13 mouse cellular contexts compared by ENCODE assay signal in genomic region chr2:165456710-165457109, GRCm38 (mm10). TPM values are rescaled to one million over a fixed set of nuclear protein-coding genes. Genes with fewer than 3 reads are reported as not detected.
DNase-seq lines count a peak whose midpoint lies in the region; ATAC-seq and TF ChIP-seq lines count a peak whose summit lies in the region.
"Had no signal": no experiment of that assay in that cellular context is flagged by ENCODE, and none has a peak within 500 bp of the region (broad histone marks: within the 10 kb centered on the region; RNA-seq: fewer than 3 reads in every experiment).

No protein-coding gene starts in this region.

- no peaks in the 10 kb centered on the region for H3K27me3 ChIP-seq in limb, embryonic 11.5 days (ENCODE audit: control insufficient read depth, insufficient read depth, low read length)
- H3K27me3 ChIP-seq in limb, embryonic 10.5 days (ENCODE audit: low read depth, poor library complexity, severe bottlenecking), result no peaks in the 10 kb centered on the region
- H3K27me3 ChIP-seq: hindbrain, embryonic 15.5 days; lung, embryonic 15.5 days had no signal

- H3K9me3 ChIP-seq in limb, embryonic 11.5 days (ENCODE audit: control insufficient read depth, low read length), result no peaks in the 10 kb centered on the region
- H3K9me3 ChIP-seq in limb, embryonic 10.5 days (replicated peaks), result no peaks in the 10 kb centered on the region
- no peaks in the 10 kb centered on the region for H3K9me3 ChIP-seq in ES-E14 (ENCODE audit: control insufficient read depth, insufficient read depth, low read depth, low read length)
- H3K9me3 ChIP-seq: heart, embryonic 13.5 days; hindbrain, embryonic 15.5 days; lung, embryonic 15.5 days had no signal

- ATAC-seq in limb, embryonic 11.5 days (ENCODE audit: insufficient number of reproducible peaks, low FRiP score, low TSS enrichment, low read depth), result no peak

- no peak overlapping the region for H3K4me3 ChIP-seq in limb, embryonic 11.5 days (ENCODE audit: low read depth, low read length)
- H3K4me3 ChIP-seq in limb, embryonic 10.5 days, result no peak overlapping the region
- H3K4me3 ChIP-seq in ES-E14 (ENCODE audit: insufficient read depth in 1 of 2, low read depth in 1 of 2, low read length in 2 of 2, poor library complexity in 1 of 2, severe bottlenecking in 1 of 2), result no peak overlapping the region
- H3K4me3 ChIP-seq: heart, embryonic 13.5 days; hindbrain, embryonic 15.5 days; lung, embryonic 15.5 days had no signal

- in situ Hi-C loops in ES-E14 (cut with MboI; ENCODE audit: low sequenced_read_pairs in 2 of 2, unreplicated experiment in 2 of 2), result no loop called here

- peaks cover 7% of the 10 kb centered on the region for H3K4me1 ChIP-seq in limb, embryonic 11.5 days (ENCODE audit: control insufficient read depth, insufficient read depth, low read length)
- peaks cover 35% of the 10 kb centered on the region for H3K4me1 ChIP-seq in limb, embryonic 10.5 days
- 0 out of 4 replicates have a peak, but pooled peaks cover 0 to 2% of the 10 kb centered on the region in 2 experiments for H3K4me1 ChIP-seq in ES-E14 (ENCODE audit: control insufficient read depth in 2 of 2, insufficient read depth in 2 of 2, low read length in 2 of 2, poor library complexity in 1 of 2)
- H3K4me1 ChIP-seq: heart, embryonic 13.5 days; hindbrain, embryonic 15.5 days; lung, embryonic 15.5 days had no signal

- no peaks in the 10 kb centered on the region for H3K36me3 ChIP-seq in limb, embryonic 11.5 days (ENCODE audit: control insufficient read depth, insufficient read depth, low read length)
- H3K36me3 ChIP-seq in limb, embryonic 10.5 days, result no peaks in the 10 kb centered on the region
- H3K36me3 ChIP-seq in ES-E14 (ENCODE audit: control insufficient read depth, insufficient read depth, low read length, poor library complexity, severe bottlenecking), result no peaks in the 10 kb centered on the region
- H3K36me3 ChIP-seq: heart, embryonic 13.5 days; hindbrain, embryonic 15.5 days; lung, embryonic 15.5 days had no signal

- H3K9ac ChIP-seq in limb, embryonic 11.5 days (ENCODE audit: low read length), result no peak overlapping the region
- H3K9ac ChIP-seq in ES-E14 (ENCODE audit: insufficient read depth, low read depth, low read length, poor library complexity, severe bottlenecking), result no peak overlapping the region
- H3K9ac ChIP-seq: heart, embryonic 13.5 days; hindbrain, embryonic 15.5 days; lung, embryonic 15.5 days had no signal

- 67% methylated on average over 2 of the region's 2 CpGs for WGBS in limb, embryonic 11.5 days
- 60% methylated on average over 2 of the region's 2 CpGs for WGBS in limb, embryonic 10.5 days

- H3K4me2 ChIP-seq in limb, embryonic 11.5 days (ENCODE audit: low read depth, severe bottlenecking), result no peak overlapping the region
- H3K4me2 ChIP-seq: heart, embryonic 13.5 days; hindbrain, embryonic 15.5 days; lung, embryonic 15.5 days had no signal

- intact Hi-C loops in gastrocnemius, postnatal 14 days (cut with DNase I; ENCODE audit: low total_unique reads), result no loop called here
- intact Hi-C loops in left cerebral cortex, postnatal 10 days (cut with DNase I), result no loop called here
- intact Hi-C loops in heart, postnatal 25 days (cut with DNase I), result no loop called here

- DNase-seq in limb, embryonic 11.5 days (ENCODE audit: low spot score), result peak; percentile 56
- no peak for DNase-seq in limb, embryonic 10.5 days (ENCODE audit: low spot score)
- DNase-seq in ES-E14 (ENCODE audit: low read depth, low spot score), result peak; percentile 53
- peak; percentile 65 for DNase-seq in embryo, embryonic 10.5 days (ENCODE audit: low spot score)
- peak; percentile 66 for DNase-seq in mesoderm, embryonic 11.5 days (ENCODE audit: low read depth, low spot score)
- no peak for DNase-seq in gastrocnemius, postnatal 14 days
- DNase-seq in left cerebral cortex, postnatal 10 days (ENCODE audit: extremely low spot score in 1 of 2, low spot score in 2 of 2), result no peak
- no peak for DNase-seq in heart, postnatal 25 days (ENCODE audit: low spot score)
- DNase-seq: cerebellum, adult 9-10 months had no signal

- H3K27ac ChIP-seq in limb, embryonic 11.5 days (replicated peaks; ENCODE audit: low read depth, low read length), result no peak overlapping the region
- H3K27ac ChIP-seq in limb, embryonic 10.5 days, result no peak overlapping the region
- H3K27ac ChIP-seq in ES-E14 (ENCODE audit: insufficient read depth, low read depth, low read length, poor library complexity, severe bottlenecking), result no peak overlapping the region
- H3K27ac ChIP-seq: heart, embryonic 13.5 days; hindbrain, embryonic 15.5 days; lung, embryonic 15.5 days had no signal

TF ChIP-seq in ES-E14, 5 proteins besides CTCF, POLR2A, EP300 and RAD21:
- TF ChIP-seq HCFC1 (IDR thresholded peaks at IDR 0.05; ENCODE audit: borderline replicate concordance, insufficient read depth, low read length) (no peak), CHD2 (IDR thresholded peaks at IDR 0.05; ENCODE audit: low read depth, low read length) (no peak), MAFK (IDR thresholded peaks at IDR 0.05; ENCODE audit: insufficient read depth, low read depth, low read length) (no peak), ZC3H11A (IDR thresholded peaks at IDR 0.05; ENCODE audit: borderline replicate concordance, low read depth, low read length) (no peak), ZNF384 (IDR thresholded peaks at IDR 0.05; ENCODE audit: low read depth, low read length) (no peak)

RNA-seq across cellular contexts. Expression of gene Slc13a3, which starts 16.3 kb away (rescaled TPM):
- polyA plus RNA-seq in limb, embryonic 11.5 days (2014; fragmentation: Nextera tagmentation; extraction: Ambion mirVana), result not detected in 2 replicates
- 0.24 TPM in 1 of 2 replicates, not detected in the other for polyA plus RNA-seq in limb, embryonic 10.5 days (2016; fragmentation: Nextera tagmentation; extraction: Ambion mirVana)
- 0.11 and 0.22 TPM in 2 replicates for total RNA-seq in ES-E14 (2012; rRNA removed)
- under 1 TPM; 0.18 to 0.22 TPM for total RNA-seq in gastrocnemius, postnatal 14 days (2021)
- total RNA-seq in left cerebral cortex, postnatal 10 days (2021), result 10 to 100 TPM; 18.7 to 19.9 TPM
- under 1 TPM; 0.20 to 0.52 TPM for total RNA-seq in heart, postnatal 25 days (2021)
- total RNA-seq: monocyte, adult 5-6 weeks had no signal

RNA-seq across cellular contexts. Expression of gene Trp53rka, which starts 36.4 kb away (rescaled TPM):
- 50.2 and 50.5 TPM in 2 replicates for polyA plus RNA-seq in limb, embryonic 11.5 days (2014; fragmentation: Nextera tagmentation; extraction: Ambion mirVana)
- 55.9 and 56.1 TPM in 2 replicates for polyA plus RNA-seq in limb, embryonic 10.5 days (2016; fragmentation: Nextera tagmentation; extraction: Ambion mirVana)
- total RNA-seq in ES-E14 (2012; rRNA removed), result 19.5 and 22.0 TPM in 2 replicates
- total RNA-seq in gastrocnemius, postnatal 14 days (2021), result 1 to 10 TPM; 7.6 to 8.2 TPM
- total RNA-seq in left cerebral cortex, postnatal 10 days (2021), result 10 to 100 TPM; 21.7 to 22.8 TPM
- 10 to 100 TPM in 1 of 2 experiments, 1 to 10 TPM in 1; 9.6 to 10.8 TPM for total RNA-seq in heart, postnatal 25 days (2021)

RNA-seq across cellular contexts. Expression of gene Slc2a10, which starts 46.9 kb away (rescaled TPM):
- 3.6 and 3.9 TPM in 2 replicates for polyA plus RNA-seq in limb, embryonic 11.5 days (2014; fragmentation: Nextera tagmentation; extraction: Ambion mirVana)
- 3.0 and 4.6 TPM in 2 replicates for polyA plus RNA-seq in limb, embryonic 10.5 days (2016; fragmentation: Nextera tagmentation; extraction: Ambion mirVana)
- total RNA-seq in ES-E14 (2012; rRNA removed), result 0.16 and 0.27 TPM in 2 replicates
- total RNA-seq in gastrocnemius, postnatal 14 days (2021), result 1 to 10 TPM; 2.4 to 2.7 TPM
- total RNA-seq in left cerebral cortex, postnatal 10 days (2021), result 1 to 10 TPM; 1.6 to 1.9 TPM
- total RNA-seq in heart, postnatal 25 days (2021), result 1 to 10 TPM; 4.1 to 4.2 TPM
- total RNA-seq: monocyte, adult 5-6 weeks had no signal

RNA-seq across cellular contexts. Expression of gene Ocstamp, which starts 56.5 kb away (rescaled TPM):
- polyA plus RNA-seq in limb, embryonic 11.5 days (2014; fragmentation: Nextera tagmentation; extraction: Ambion mirVana), result 0.04 TPM in 1 of 2 replicates, not detected in the other
- 0.10 TPM in 2 replicates for polyA plus RNA-seq in limb, embryonic 10.5 days (2016; fragmentation: Nextera tagmentation; extraction: Ambion mirVana)
- 0.13 and 0.58 TPM in 2 replicates for total RNA-seq in ES-E14 (2012; rRNA removed)
- under 1 TPM; 0.11 to 0.18 TPM for total RNA-seq in gastrocnemius, postnatal 14 days (2021)
- not detected for total RNA-seq in left cerebral cortex, postnatal 10 days (2021)
- total RNA-seq in heart, postnatal 25 days (2021), result under 1 TPM in 1 of 2 experiments, not detected in 1; 0.06 TPM
- total RNA-seq: monocyte, adult 5-6 weeks had no signal
- polyA plus RNA-seq: heart, embryonic 13.5 days; hindbrain, embryonic 15.5 days; lung, embryonic 15.5 days had no signal

Comparison
In these comparisons a context has a peak if more than half of its experiments do, and no peak if none do; other contexts are left out.
1. DNase-seq: peak in limb, embryonic 11.5 days (single experiment), ES-E14 (single experiment), embryo, embryonic 10.5 days (single experiment) and mesoderm, embryonic 11.5 days (single experiment); none in limb, embryonic 10.5 days (single experiment), gastrocnemius, postnatal 14 days (single experiment), left cerebral cortex, postnatal 10 days (0 of 2) and heart, postnatal 25 days (single experiment).
2. RNA of gene Slc13a3, which starts 16.3 kb away (total RNA-seq): 18.7 to 19.9 TPM in left cerebral cortex, postnatal 10 days; 0.20 to 0.52 TPM in heart, postnatal 25 days, 0.11 to 0.22 TPM in ES-E14 and 0.18 to 0.22 TPM in gastrocnemius, postnatal 14 days; every median in the first group is over 10 times any median in the second.